Mouse (Mus musculus) forebrain, embryonic 13.5 days (tissue): ENCODE measurements at regions not wholly inside any gene's neighbourhood (a gene's known extent, or its start where the extent isn't known, plus 50 kb on each side); places are given as distances from the start of the nearest gene placed in this dataset.
A peak's percentile ranks its signal among the peaks of the same experiment; 100 is the strongest.
"Not testable (repeated sequence)": the region's sequence is repeated elsewhere in the genome, so short reads cannot be mapped to it uniquely, and the experiment has no call there.

Experiments used
- ATAC-seq: fragments of 200-750 bp; cut with Nextera tagmentation; 2 replicates; pipeline ENCODE4 v1.8.0; 2017
- H3K27ac ChIP-seq: fragments of 300-500 bp; sonication (generic); 2 replicates; pipeline ENCODE4 v1.5.1; 2015; ENCODE audit warnings: inconsistent platforms, mild to moderate bottlenecking, moderate library complexity
- H3K27me3 ChIP-seq: fragments of 300-500 bp; sonication (generic); 2 replicates; pipeline ENCODE4 v1.6.1; 2015; ENCODE audit warnings: mild to moderate bottlenecking, inconsistent platforms
- H3K36me3 ChIP-seq: fragments of 300-500 bp; sonication (generic); 2 replicates; pipeline ENCODE4 v1.6.1; 2015; ENCODE audit warnings: mild to moderate bottlenecking, inconsistent platforms; ENCODE audit not compliant: poor library complexity, severe bottlenecking
- H3K4me1 ChIP-seq: fragments of 300-500 bp; sonication (generic); 2 replicates; pipeline ENCODE4 v1.6.1; 2015; ENCODE audit warnings: inconsistent platforms
- H3K4me2 ChIP-seq: fragments of 300-500 bp; sonication (generic); 2 replicates; pipeline ENCODE4 v1.6.1; 2015; ENCODE audit warnings: inconsistent platforms, mild to moderate bottlenecking, moderate library complexity
- H3K4me3 ChIP-seq: fragments of 300-500 bp; sonication (generic); 2 replicates; pipeline ENCODE4 v1.5.1; 2015; ENCODE audit warnings: mild to moderate bottlenecking, inconsistent platforms
- H3K9ac ChIP-seq: fragments of 300-500 bp; sonication (generic); 2 replicates; pipeline ENCODE4 v1.6.1; 2015; ENCODE audit warnings: mild to moderate bottlenecking, inconsistent platforms
- H3K9me3 ChIP-seq: fragments of 300-500 bp; sonication (generic); replicated peaks from 2 replicates; pipeline ENCODE4 v1.6.1; 2016; ENCODE audit warnings: inconsistent platforms
- WGBS: fragments of 180-500 bp; shearing (Covaris S2); methylation state at CpG from one replicate; pipeline ENCODE4 v1.1.7; 2015; 5-methylcytosine and 5-hydroxymethylcytosine counted together

DNA sequence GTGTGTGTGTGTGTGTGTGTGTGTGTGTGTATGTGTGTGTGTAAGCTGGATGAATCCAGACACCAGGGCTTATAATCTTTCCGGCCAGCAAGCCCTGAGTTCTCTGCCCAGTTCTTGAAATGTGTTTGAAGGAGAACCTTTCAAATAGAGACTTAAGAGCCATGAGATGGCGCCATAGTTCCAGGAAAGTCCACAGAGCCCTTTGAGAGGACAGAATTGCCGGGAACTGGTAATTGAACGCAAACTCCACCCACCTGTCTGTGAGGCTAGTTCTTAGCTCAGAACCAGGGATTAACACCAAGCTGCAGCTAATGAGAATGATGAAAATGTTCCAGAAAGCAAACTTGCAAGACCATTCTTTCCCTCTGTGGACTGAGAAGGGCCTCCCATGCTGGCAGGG, 72.2 kb downstream of the Trim42 start:
- H3K27ac ChIP-seq: no peak overlapping the region
- H3K9me3 ChIP-seq: no peaks in the 10 kb centered on the region
- H3K9ac ChIP-seq: no peak overlapping the region
- no peaks in the 10 kb centered on the region for H3K36me3 ChIP-seq
- WGBS: 18% methylated on average over 4 of the region's 4 CpGs
- no peak overlapping the region for H3K4me3 ChIP-seq
- no peaks in the 10 kb centered on the region for H3K27me3 ChIP-seq
- peak; percentile 50; the same call in 1 of the 2 replicates for ATAC-seq
- H3K4me2 ChIP-seq: no peak overlapping the region
- peaks cover 10% of the 10 kb centered on the region; the same call in 1 of the 2 replicates for H3K4me1 ChIP-seq

- WGBS: 27% methylated on average over 7 of the region's 7 CpGs
- H3K36me3 ChIP-seq: no peaks in the 10 kb centered on the region
- ATAC-seq: peak; percentile 9; the same call in 1 of the 2 replicates
These were observed 74.0 kb downstream of the Trim42 start for GRCm38 (mm10) chr9:97295770-97296169.

GRCm38 (mm10) chr9:97291870-97292269, 77.9 kb downstream of the Trim42 start:
- Histone ChIP-seq H3K27ac (no peak overlapping the region), H3K4me3 (no peak overlapping the region), H3K27me3 (no peaks in the 10 kb centered on the region), H3K9me3 (no peaks in the 10 kb centered on the region), H3K4me2 (no peak overlapping the region), H3K4me1 (0 out of 2 replicates have a peak, but pooled peaks cover 7% of the 10 kb centered on the region), H3K36me3 (no peaks in the 10 kb centered on the region), H3K9ac (no peak overlapping the region)
- WGBS: 79% methylated on average over 1 of the region's 1 CpGs
- ATAC-seq: no peak

More at GRCm38 (mm10) chr9:97295770-97296169, 74.0 kb downstream of the Trim42 start:
- H3K9me3 ChIP-seq: no peaks in the 10 kb centered on the region
- no peaks in the 10 kb centered on the region for H3K27me3 ChIP-seq
- H3K9ac ChIP-seq: no peak overlapping the region
- no peak overlapping the region for H3K4me2 ChIP-seq
- no peak overlapping the region for H3K4me3 ChIP-seq
- H3K27ac ChIP-seq: no peak overlapping the region
- peaks cover 11% of the 10 kb centered on the region; the same call in 1 of the 2 replicates for H3K4me1 ChIP-seq

- H3K27ac ChIP-seq: no peak overlapping the region
- no peaks in the 10 kb centered on the region for H3K9me3 ChIP-seq
- no peak for ATAC-seq
- H3K27me3 ChIP-seq: no peaks in the 10 kb centered on the region
- 71% methylated on average over 7 of the region's 7 CpGs for WGBS
- H3K4me3 ChIP-seq: no peak overlapping the region
- no peaks in the 10 kb centered on the region for H3K4me1 ChIP-seq
- H3K4me2 ChIP-seq: no peak overlapping the region
- no peaks in the 10 kb centered on the region for H3K36me3 ChIP-seq
- H3K9ac ChIP-seq: no peak overlapping the region
These were observed 85.4 kb downstream of the Trim42 start for GRCm38 (mm10) chr9:97284282-97284802.

- WGBS: 85% methylated on average over 3 of the region's 3 CpGs
- H3K4me1 ChIP-seq: no peaks in the 10 kb centered on the region
- H3K36me3 ChIP-seq: no peaks in the 10 kb centered on the region
- H3K4me2 ChIP-seq: no peak overlapping the region
- ATAC-seq: no peak
- H3K9me3 ChIP-seq: no peaks in the 10 kb centered on the region
- no peak overlapping the region for H3K4me3 ChIP-seq
- H3K27ac ChIP-seq: no peak overlapping the region
- no peaks in the 10 kb centered on the region for H3K27me3 ChIP-seq
- H3K9ac ChIP-seq: no peak overlapping the region
These were observed 87.7 kb downstream of the Trim42 start for GRCm38 (mm10) chr9:97282090-97282489.

DNA sequence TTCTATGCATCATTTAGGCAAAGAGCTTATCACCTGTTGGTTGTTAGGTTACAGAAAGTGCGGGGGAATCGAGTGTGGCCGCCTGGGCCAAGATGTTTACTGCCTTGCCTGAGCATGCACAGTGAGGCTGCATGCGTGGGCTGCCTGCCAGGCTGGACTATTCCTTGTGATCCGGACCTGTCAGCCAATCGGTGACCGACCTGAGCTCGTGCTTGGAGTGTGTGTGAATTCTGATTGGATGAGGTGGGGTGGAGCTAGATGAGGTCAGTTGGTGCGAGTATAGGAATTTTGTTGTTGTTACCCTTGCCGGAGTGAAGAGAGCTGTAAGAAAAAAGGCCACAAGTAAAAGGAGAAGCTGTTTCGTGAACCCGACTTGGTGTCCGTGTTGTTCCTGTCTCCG, 94.3 kb downstream of the Trim42 start:
- WGBS: 88% methylated on average over 14 of the region's 14 CpGs

GRCm38 (mm10) chr9:97273891-97274290, 95.9 kb downstream of the Trim42 start:
- Histone ChIP-seq H3K9ac (no peak overlapping the region), H3K27ac (no peak overlapping the region), H3K36me3 (no peaks in the 10 kb centered on the region), H3K4me3 (no peak overlapping the region), H3K27me3 (no peaks in the 10 kb centered on the region), H3K4me1 (no peaks in the 10 kb centered on the region), H3K9me3 (no peaks in the 10 kb centered on the region), H3K4me2 (no peak overlapping the region)
- ATAC-seq: no peak
- WGBS: 95% methylated on average over 7 of the region's 7 CpGs

More for the DNA sequence above, 94.3 kb downstream of the Trim42 start:
- not testable (repeated sequence) for H3K27ac ChIP-seq, ATAC-seq, H3K4me1 ChIP-seq, H3K27me3 ChIP-seq, H3K9ac ChIP-seq, H3K4me2 ChIP-seq, H3K4me3 ChIP-seq, H3K9me3 ChIP-seq, H3K36me3 ChIP-seq

DNA sequence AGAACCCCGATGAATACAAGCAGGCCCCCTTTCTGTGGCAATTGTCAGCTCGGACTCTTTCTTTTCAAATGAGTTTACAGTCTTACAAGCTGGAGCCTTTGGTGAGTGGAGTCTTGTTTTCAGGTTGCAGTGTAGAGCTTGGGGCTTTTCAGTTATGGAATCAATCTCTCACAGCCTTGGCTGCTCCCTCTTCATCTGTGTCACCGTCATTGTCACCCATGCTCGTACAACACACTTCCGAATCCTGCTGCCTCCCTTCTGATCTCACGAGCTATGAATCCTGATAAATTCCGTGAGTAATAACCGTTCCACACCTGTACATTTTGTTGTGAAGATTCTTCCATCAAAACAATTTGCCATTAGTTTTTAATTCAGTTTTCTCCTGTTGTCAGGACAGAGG, 97.7 kb downstream of the Trim42 start:
- Histone ChIP-seq H3K4me1 (no peaks in the 10 kb centered on the region), H3K27ac (no peak overlapping the region), H3K9me3 (no peaks in the 10 kb centered on the region), H3K4me2 (no peak overlapping the region), H3K9ac (no peak overlapping the region), H3K4me3 (no peak overlapping the region), H3K36me3 (no peaks in the 10 kb centered on the region), H3K27me3 (no peaks in the 10 kb centered on the region)
- ATAC-seq: no peak
- WGBS: 95% methylated on average over 8 of the region's 8 CpGs

DNA sequence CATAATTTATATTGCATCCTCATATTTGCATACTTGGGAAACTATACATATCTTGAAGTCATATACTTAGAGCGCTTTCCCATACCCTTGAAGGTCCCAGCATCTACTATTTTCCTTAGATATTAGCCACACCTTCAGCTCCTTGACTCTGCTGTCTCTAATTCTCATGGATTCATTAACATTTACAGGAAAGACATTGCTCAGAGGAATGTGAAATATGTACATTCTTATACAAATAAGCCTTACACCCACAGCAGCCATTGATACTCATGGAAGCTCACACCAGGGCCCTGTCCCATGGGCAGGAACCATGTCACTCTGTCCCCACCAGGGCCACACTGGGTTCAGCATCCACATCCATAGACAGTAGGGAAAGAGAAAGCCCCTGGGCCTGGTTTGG, 122.1 kb downstream of the Trim42 start:
- no peak overlapping the region for H3K27ac ChIP-seq
- H3K4me1 ChIP-seq: no peaks in the 10 kb centered on the region
- H3K4me3 ChIP-seq: no peak overlapping the region
- no peaks in the 10 kb centered on the region for H3K27me3 ChIP-seq
- H3K36me3 ChIP-seq: no peaks in the 10 kb centered on the region
- ATAC-seq: no peak
- no peaks in the 10 kb centered on the region; the same call in 1 of the 2 replicates for H3K9me3 ChIP-seq
- 91% methylated on average over 1 of the region's 1 CpGs for WGBS
- H3K9ac ChIP-seq: no peak overlapping the region
- no peak overlapping the region for H3K4me2 ChIP-seq

DNA sequence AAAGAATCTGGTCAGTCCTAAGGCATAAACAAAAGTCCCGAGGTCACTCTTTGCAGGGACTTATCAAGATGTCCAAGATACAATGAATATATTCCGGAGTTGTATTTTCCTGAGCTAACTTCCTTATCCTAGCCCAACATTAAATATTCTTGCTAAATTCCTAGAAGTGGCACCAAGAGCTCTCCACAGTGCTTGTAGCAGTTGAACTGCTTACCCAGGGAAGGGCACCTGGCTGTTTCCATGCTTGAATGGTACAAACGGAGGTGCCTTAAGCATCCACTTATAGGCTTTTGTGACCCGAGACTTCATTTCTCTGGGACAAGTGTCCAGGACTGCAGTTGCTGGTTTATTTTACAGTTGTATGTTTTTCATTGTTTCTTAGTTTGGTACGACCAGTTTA, 115.1 kb upstream of the Slc25a36 start:
- ATAC-seq: no peak
- no peaks in the 10 kb centered on the region for H3K36me3 ChIP-seq
- WGBS: 84% methylated on average over 5 of the region's 5 CpGs
- H3K9me3 ChIP-seq: no peaks in the 10 kb centered on the region
- H3K27ac ChIP-seq: no peak overlapping the region
- H3K27me3 ChIP-seq: no peaks in the 10 kb centered on the region
- H3K9ac ChIP-seq: no peak overlapping the region
- peaks cover 5% of the 10 kb centered on the region for H3K4me1 ChIP-seq
- no peak overlapping the region for H3K4me2 ChIP-seq
- no peak overlapping the region for H3K4me3 ChIP-seq

GRCm38 (mm10) chr9:97224549-97224948, 113.6 kb upstream of the Slc25a36 start:
- H3K4me3 ChIP-seq: no peak overlapping the region
- peak; percentile 53; the same call in 1 of the 2 replicates for ATAC-seq

DNA sequence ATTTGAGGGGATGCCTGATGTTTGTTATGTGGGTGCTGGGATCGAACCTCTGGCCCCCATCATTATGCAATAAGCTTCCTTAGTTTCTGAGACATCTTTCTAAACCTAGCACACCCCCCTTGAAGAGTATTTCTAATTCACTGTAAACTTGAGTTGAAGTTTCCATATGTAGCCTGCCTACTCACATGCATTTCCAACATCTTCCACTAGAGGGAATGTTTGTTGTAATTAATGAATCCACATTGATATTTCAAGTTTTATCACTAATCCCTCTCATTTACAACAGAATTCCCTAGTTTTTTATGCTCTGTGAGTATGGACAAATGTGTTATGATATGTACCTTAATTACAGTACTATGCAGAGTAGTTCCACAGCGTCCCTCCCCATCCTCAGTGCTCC, 103.8 kb upstream of the Slc25a36 start:
- no peaks in the 10 kb centered on the region for H3K9me3 ChIP-seq
- ATAC-seq: no peak
- 39% methylated on average over 2 of the region's 2 CpGs for WGBS
- H3K4me1 ChIP-seq: no peaks in the 10 kb centered on the region
- H3K4me2 ChIP-seq: no peak overlapping the region
- no peak overlapping the region for H3K4me3 ChIP-seq
- no peaks in the 10 kb centered on the region for H3K27me3 ChIP-seq
- H3K27ac ChIP-seq: no peak overlapping the region
- no peak overlapping the region for H3K9ac ChIP-seq
- no peaks in the 10 kb centered on the region for H3K36me3 ChIP-seq

More at GRCm38 (mm10) chr9:97224549-97224948, 113.6 kb upstream of the Slc25a36 start:
- Histone ChIP-seq H3K9ac (no peak overlapping the region), H3K36me3 (no peaks in the 10 kb centered on the region), H3K9me3 (no peaks in the 10 kb centered on the region), H3K4me1 (peaks cover 5% of the 10 kb centered on the region), H3K27ac (no peak overlapping the region), H3K27me3 (no peaks in the 10 kb centered on the region), H3K4me2 (no peak overlapping the region)
- 11% methylated on average over 7 of the region's 7 CpGs for whole genome bisulfite sequencing

DNA sequence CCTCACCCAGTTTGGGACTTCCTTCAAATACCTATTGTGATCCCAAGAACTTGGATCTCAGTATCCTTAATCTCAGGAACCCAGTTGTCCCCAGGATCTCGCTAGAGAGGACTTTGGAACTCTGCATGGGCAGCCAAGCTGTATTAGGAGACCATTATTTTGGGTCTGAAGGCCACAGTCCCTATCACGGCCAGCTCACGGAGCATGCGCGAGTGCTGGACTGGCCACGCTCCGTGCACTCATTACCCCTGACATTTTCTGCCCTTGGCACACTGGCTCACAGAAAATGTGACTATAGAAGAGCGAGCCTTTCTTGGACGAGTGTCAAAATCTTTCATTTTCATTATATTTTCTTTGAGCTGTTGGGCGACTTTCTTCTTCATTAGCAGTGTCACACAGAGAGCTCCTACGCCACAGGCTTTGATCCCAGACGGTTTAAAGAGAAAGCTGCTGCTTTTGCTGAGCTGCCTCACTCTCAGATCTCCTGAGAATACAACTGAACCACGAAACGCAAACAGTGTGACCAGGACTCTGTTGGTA, 79.4 kb upstream of the Slc25a36 start:
- WGBS: 64% methylated on average over 14 of the region's 14 CpGs
- Histone ChIP-seq H3K27me3 (no peaks in the 10 kb centered on the region), H3K4me3 (no peak overlapping the region), H3K9me3 (no peaks in the 10 kb centered on the region), H3K27ac (no peak overlapping the region), H3K4me2 (no peak overlapping the region), H3K9ac (no peak overlapping the region), H3K36me3 (no peaks in the 10 kb centered on the region), H3K4me1 (no peaks in the 10 kb centered on the region)
- ATAC-seq: no peak
